Mouse (Mus musculus) lung, adult 2 months (tissue): ENCODE results near the gene Rufy2.

Experiments
- CTCF ChIP-seq: fragments of 200-500 bp; IDR thresholded peaks from 2 replicates; pipeline ENCODE4 v1.5.1; 2011; ENCODE audit warnings: mild to moderate bottlenecking, low read length, control low read depth; ENCODE audit not compliant: insufficient read depth
- POLR2A ChIP-seq: fragments of 200-500 bp; IDR thresholded peaks from 2 replicates; pipeline ENCODE4 v1.6.1; 2011; ENCODE audit warnings: low read depth, mild to moderate bottlenecking, control low read depth, low read length, borderline replicate concordance; ENCODE audit errors: extremely low read depth

DNA sequence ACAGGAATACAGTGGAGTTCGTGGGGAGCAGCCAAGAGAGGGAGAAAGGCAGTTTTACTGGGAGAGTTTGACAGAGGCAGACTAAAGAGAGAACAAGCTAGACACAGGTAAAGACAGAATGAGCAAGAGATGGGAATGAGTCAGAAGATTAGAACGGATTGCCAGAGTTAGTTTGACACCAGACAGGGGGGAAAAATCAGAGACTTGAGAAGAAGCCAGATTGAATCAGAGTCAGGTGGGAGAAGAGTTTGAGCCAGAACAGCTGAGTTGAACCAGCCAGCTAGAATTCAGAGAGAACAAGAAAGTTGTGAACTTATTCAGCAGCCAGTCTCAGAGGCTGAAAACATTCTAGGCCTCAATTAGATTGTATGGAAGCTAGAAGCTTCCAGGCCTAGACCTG, 79.8 kb downstream of the Rufy2 start, which contains the start of gene Pbld1:
- TF ChIP-seq POLR2A (no peak), CTCF (no peak)
